Mouse (Mus musculus): ENCODE measurements around the gene Ccdc17.

DNA sequence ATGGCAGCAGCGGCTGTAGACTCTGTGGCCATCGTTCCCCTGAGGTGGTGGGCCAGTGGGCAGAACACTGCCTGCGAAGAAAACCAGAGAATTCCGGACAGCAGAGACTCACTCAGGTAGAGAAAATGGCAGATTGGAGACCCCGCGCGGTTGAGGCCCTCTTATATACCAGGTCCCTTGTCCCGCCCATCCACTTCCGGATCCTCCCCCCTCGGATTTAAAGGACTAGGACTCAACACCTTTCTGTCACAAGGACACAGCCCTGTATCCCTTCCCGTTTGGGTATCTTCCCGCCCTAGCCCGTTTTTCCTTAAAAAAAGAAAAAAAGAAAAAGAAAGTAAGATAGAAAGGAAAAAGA is 30.9 kb downstream of the Ccdc17 start:
- TF ChIP-seq CTCF (IDR thresholded peaks at IDR 0.05; ENCODE audit: borderline replicate concordance, insufficient read depth, low read depth, low read length) = no peak
- TF ChIP-seq POLR2A (IDR thresholded peaks at IDR 0.05; ENCODE audit: borderline replicate concordance, insufficient read depth, low read length) = peak; percentile 91; the same call in 1 of the 2 replicates

All from cerebellum, adult 2 months (tissue).